In genomic region chr13:80883649-80884376, GRCm38 (mm10) we compare ENCODE assay signal across 8 mouse cellular contexts. TPM values are rescaled to one million over a fixed set of nuclear protein-coding genes. Genes with fewer than 3 reads are reported as not detected.
DNase-seq lines count a peak whose midpoint lies in the region; ATAC-seq and TF ChIP-seq lines count a peak whose summit lies in the region.

No protein-coding gene starts in this region.

- ATAC-seq in forebrain, postnatal 0 days, result no peak

- no peaks in the 10 kb centered on the region; the same call in 1 of the 2 replicates for H3K4me1 ChIP-seq in bone marrow, adult 2 months (ENCODE audit: control insufficient read depth, insufficient read depth, low read length)
- 0 out of 2 replicates have a peak, but pooled peaks cover 7% of the 10 kb centered on the region for H3K4me1 ChIP-seq in forebrain, postnatal 0 days (ENCODE audit: insufficient read depth)

- WGBS in bone marrow, adult 2 months, result under 1% methylated on average over 23 of the region's 23 CpGs
- under 1% methylated on average over 23 of the region's 23 CpGs for WGBS in forebrain, postnatal 0 days

- H3K36me3 ChIP-seq in forebrain, postnatal 0 days (ENCODE audit: insufficient read depth), result peaks cover 1% of the 10 kb centered on the region

- no peaks in the 10 kb centered on the region for H3K9me3 ChIP-seq in forebrain, postnatal 0 days (ENCODE audit: low read length)

- TF ChIP-seq CTCF in bone marrow, adult 2 months (IDR thresholded peaks at IDR 0.05; ENCODE audit: control insufficient read depth, insufficient read depth, low read length), result no peak
- TF ChIP-seq CTCF in forebrain, postnatal 0 days (IDR thresholded peaks at IDR 0.05; ENCODE audit: low read depth), result no peak

- no peaks in the 10 kb centered on the region for H3K27me3 ChIP-seq in forebrain, postnatal 0 days (ENCODE audit: insufficient read depth, low read length)

- H3K4me3 ChIP-seq in bone marrow, adult 2 months (replicated peaks; ENCODE audit: control insufficient read depth, low read depth, low read length), result peak overlapping the region; percentile 80
- H3K4me3 ChIP-seq in forebrain, postnatal 0 days (ENCODE audit: low read depth, low read length), result peak overlapping the region; percentile 90

- peak overlapping the region; percentile 99 for H3K9ac ChIP-seq in forebrain, postnatal 0 days

- peak; percentile 4 for DNase-seq in ovary, postnatal 10 days (ENCODE audit: low spot score)
- no peak for DNase-seq in ovary, postnatal 36 days (ENCODE audit: low spot score)
- peak; percentile 70 for DNase-seq in forebrain, postnatal 0 days
- DNase-seq in kidney, postnatal 14 days, result peak; percentile 40
- DNase-seq in naive thymus-derived CD4-positive, alpha-beta T cell, adult 2 months (ENCODE audit: low read depth), result peak; percentile 72
- DNase-seq in adrenal gland, postnatal 4 days (ENCODE audit: low spot score in 2 of 2), result no peak
- no peak for DNase-seq in cerebellum, adult 8-10 months

- TF ChIP-seq POLR2A in bone marrow, adult 2 months (IDR thresholded peaks at IDR 0.05; ENCODE audit: borderline replicate concordance, control insufficient read depth, low read depth, low read length), result no peak

- H3K27ac ChIP-seq in bone marrow, adult 2 months (ENCODE audit: control insufficient read depth, insufficient read depth, low read depth, low read length, poor library complexity), result peak overlapping the region; percentile 88; the same call in 1 of the 2 replicates
- H3K27ac ChIP-seq in forebrain, postnatal 0 days (ENCODE audit: low read depth, low read length), result peak overlapping the region; percentile 100

- H3K4me2 ChIP-seq in forebrain, postnatal 0 days (ENCODE audit: low read depth), result peak overlapping the region; percentile 61

RNA-seq across cellular contexts. Expression of gene Arrdc3, which starts 0.6 kb away (rescaled TPM):
- 12.9 and 24.9 TPM in 2 replicates for polyA plus RNA-seq in bone marrow, adult 2 months (2011; ENCODE audit: insufficient read depth, insufficient read length, low replicate concordance, missing spikeins)
- total RNA-seq in forebrain, postnatal 0 days (2014; rRNA removed), result 90.6 and 99.8 TPM in 2 replicates
- polyA plus RNA-seq in forebrain, postnatal 0 days (2015; fragmentation: Nextera tagmentation; extraction: Ambion mirVana), result 56.5 and 58.6 TPM in 2 replicates
- total RNA-seq in adrenal gland, postnatal 4 days (2021), result 100 to 1,000 TPM; 146 to 159 TPM

Comparison
In these comparisons a context has a peak if more than half of its experiments do, and no peak if none do; other contexts are left out.
1. DNase-seq: peak in ovary, postnatal 10 days (single experiment), forebrain, postnatal 0 days (single experiment), kidney, postnatal 14 days (single experiment) and naive thymus-derived CD4-positive, alpha-beta T cell, adult 2 months (single experiment); none in ovary, postnatal 36 days (single experiment), adrenal gland, postnatal 4 days (0 of 2) and cerebellum, adult 8-10 months (single experiment).